Mouse (Mus musculus) lung, adult 2 months (tissue): ENCODE measurements around the gene Bpifc.

Source experiments
- CTCF ChIP-seq: fragments of 200-500 bp; IDR thresholded peaks from 2 replicates; pipeline ENCODE4 v1.5.1; 2011; ENCODE audit warnings: mild to moderate bottlenecking, low read length, control low read depth; ENCODE audit not compliant: insufficient read depth
- POLR2A ChIP-seq: fragments of 200-500 bp; IDR thresholded peaks from 2 replicates; pipeline ENCODE4 v1.6.1; 2011; ENCODE audit warnings: low read depth, mild to moderate bottlenecking, control low read depth, low read length, borderline replicate concordance; ENCODE audit errors: extremely low read depth

DNA sequence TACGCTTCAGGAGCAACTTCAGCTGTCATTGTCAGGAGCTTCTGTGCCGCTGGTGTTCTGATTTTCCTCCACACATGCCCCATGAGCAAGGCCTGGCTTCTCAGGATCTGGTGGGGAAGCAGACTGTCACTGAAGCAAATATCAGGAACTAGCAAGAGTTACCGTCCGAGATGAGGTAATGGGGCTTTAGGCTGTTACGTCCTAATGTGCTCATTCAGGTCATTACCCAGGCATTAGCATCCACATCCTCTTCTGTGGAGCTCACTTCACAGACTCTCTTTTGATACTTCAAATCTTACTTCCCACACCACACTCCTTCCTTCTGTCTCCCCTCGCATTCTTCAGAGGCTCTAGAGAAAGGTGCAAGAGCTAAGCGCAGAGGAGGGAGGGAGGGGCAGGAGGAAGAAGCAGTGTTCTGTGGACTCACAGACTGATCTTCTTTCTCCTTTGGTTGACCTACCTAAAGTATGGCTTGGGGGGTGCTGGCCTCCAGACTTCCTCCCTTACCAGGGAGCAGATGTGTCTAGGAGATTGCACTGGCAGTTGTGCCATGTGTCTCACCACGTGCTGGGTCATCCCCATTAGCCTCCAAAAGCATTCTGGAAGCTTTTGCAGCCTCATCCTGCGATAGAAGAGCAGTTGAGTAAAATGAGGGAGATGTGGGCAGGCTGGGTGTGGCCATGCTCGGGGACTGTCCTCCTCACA, 41.3 kb upstream of the Bpifc start:
- TF ChIP-seq CTCF = no peak
- TF ChIP-seq POLR2A = no peak
